Mouse (Mus musculus): ENCODE data around the gene Nell2. TPM values are rescaled to one million over a fixed set of nuclear protein-coding genes. Genes with fewer than 3 reads are reported as not detected.

The Nell2 gene
- polyA plus RNA-seq, 1 experiment: not detected

DNA sequence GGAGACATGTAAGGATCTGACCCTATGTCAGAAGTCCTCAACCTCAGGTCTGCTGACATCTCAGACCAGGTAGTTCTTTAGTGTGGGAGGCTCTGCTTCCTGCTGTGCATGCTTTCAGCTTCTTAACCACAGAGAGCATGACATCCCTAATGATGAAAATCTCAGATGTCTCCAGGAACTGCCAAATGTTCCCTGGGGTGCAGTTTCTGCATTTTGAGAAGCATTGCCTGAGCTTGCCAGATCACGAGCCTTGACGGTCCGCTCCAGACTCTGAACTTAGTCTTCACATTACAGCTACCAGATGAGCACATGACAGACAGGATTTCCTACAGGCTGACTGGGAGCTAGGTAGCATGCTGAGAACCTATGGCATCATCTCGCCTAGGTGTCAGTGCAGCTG, 39.2 kb downstream of the Nell2 start:
- Histone ChIP-seq H3K4me1 (ENCODE audit: control insufficient read depth, insufficient read depth, low read length) (no peaks in the 10 kb centered on the region), H3K27ac (ENCODE audit: insufficient read depth, low read depth, low read length) (no peak overlapping the region), H3K4me3 (ENCODE audit: insufficient read depth, low read depth, low read length) (no peak overlapping the region)
- no peak for TF ChIP-seq CTCF (IDR thresholded peaks at IDR 0.05; ENCODE audit: insufficient read depth, low read depth, low read length)
- TF ChIP-seq POLR2A (IDR thresholded peaks at IDR 0.05; ENCODE audit: insufficient read depth, low read depth, low read length): no peak
- 74% methylated on average over 4 of the region's 4 CpGs for WGBS

DNA sequence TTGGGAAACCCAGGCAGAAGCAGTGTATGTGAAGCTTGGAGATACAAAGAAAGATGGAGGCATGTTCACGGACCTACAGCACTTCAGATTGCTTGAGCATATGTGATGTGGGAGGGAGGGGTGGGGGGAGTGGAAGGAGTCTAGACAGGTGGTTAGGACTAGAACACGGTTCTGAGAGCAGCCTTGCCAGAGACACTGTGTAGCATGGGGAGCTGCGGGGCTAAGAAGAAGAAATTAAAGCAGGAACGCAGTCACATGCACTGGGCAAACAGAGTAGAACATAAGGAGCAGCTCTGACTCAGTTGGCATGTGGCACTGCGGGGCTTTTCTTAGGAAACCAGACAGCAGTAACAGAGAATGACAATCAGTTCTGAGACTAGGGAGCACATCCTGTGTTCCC, 40.4 kb downstream of the Nell2 start:
- WGBS: 82% methylated on average over 5 of the region's 5 CpGs
- Histone ChIP-seq H3K4me3 (ENCODE audit: insufficient read depth, low read depth, low read length) (no peak overlapping the region), H3K27ac (ENCODE audit: insufficient read depth, low read depth, low read length) (no peak overlapping the region), H3K4me1 (ENCODE audit: control insufficient read depth, insufficient read depth, low read length) (no peaks in the 10 kb centered on the region)
- TF ChIP-seq POLR2A (IDR thresholded peaks at IDR 0.05; ENCODE audit: insufficient read depth, low read depth, low read length) (no peak), CTCF (IDR thresholded peaks at IDR 0.05; ENCODE audit: insufficient read depth, low read depth, low read length) (no peak)

DNA sequence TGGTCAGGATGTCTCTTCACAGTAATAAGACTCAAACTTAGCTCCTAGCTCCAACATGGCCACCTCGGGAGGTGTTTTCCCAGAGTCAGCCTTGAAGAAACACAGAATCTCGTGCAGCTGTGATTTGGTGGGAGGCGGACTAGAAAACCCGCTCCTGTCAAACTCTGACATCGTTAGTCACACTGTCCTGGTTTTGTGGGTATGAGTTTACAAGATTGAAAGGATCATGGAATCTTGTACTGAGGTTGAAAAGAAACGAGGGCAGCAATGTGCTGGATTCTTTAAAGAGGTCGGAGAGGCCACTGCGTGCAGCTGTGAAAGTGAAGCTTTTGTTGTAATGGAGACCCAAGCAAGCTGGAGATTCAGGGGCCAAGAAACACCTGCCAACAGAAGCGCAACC, 46.4 kb downstream of the Nell2 start:
- 68% methylated on average over 9 of the region's 9 CpGs for WGBS
- Histone ChIP-seq H3K4me1 (ENCODE audit: control insufficient read depth, insufficient read depth, low read length) (no peaks in the 10 kb centered on the region), H3K4me3 (ENCODE audit: insufficient read depth, low read depth, low read length) (no peak overlapping the region), H3K27ac (ENCODE audit: insufficient read depth, low read depth, low read length) (no peak overlapping the region)
- TF ChIP-seq POLR2A (IDR thresholded peaks at IDR 0.05; ENCODE audit: insufficient read depth, low read depth, low read length): no peak

DNA sequence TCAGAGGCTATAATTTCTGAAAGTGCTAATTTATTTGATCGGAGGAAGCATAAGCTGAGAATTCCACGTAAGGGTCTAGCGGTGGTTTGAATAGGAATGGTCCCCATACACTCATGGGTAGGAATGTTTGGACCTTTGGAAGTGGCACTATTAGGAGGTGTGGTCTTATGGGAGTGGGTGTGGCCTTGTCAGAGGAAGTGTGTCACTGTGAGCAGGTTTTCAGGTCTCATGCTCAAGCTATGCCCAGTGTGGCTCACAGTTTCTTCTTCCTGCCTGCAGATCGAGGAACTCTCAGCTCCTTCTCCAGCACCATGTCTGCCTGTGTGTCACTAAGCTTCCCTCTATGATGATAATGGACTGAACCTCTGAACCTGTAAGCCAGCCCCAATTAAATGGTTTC, 46.8 kb downstream of the Nell2 start:
- no peak overlapping the region for H3K27ac ChIP-seq (ENCODE audit: insufficient read depth, low read depth, low read length)
- 74% methylated on average over 4 of the region's 4 CpGs for WGBS
- TF ChIP-seq POLR2A (IDR thresholded peaks at IDR 0.05; ENCODE audit: insufficient read depth, low read depth, low read length) (no peak), CTCF (IDR thresholded peaks at IDR 0.05; ENCODE audit: insufficient read depth, low read depth, low read length) (no peak)
- no peak overlapping the region for H3K4me3 ChIP-seq (ENCODE audit: insufficient read depth, low read depth, low read length)
- no peaks in the 10 kb centered on the region for H3K4me1 ChIP-seq (ENCODE audit: control insufficient read depth, insufficient read depth, low read length)

DNA sequence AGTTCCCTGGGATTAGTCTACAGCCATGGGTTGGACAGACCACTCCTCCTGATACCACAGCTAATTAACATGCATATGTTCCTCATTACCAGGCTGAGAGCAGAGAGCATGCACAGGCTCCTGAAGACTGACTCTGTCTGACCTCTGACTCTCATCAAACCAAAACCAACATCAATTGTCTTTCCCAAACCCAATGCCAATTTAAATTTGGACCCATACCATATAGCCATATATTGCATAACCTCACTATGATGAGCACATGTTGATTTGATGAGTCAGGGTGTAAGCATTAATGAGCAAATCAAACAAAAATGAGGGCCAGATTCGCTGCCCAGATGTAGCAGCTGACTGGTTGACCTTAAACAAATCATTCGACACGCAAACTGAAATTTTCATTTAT, 51.9 kb downstream of the Nell2 start:
- H3K4me3 ChIP-seq (ENCODE audit: insufficient read depth, low read depth, low read length): no peak overlapping the region
- H3K27ac ChIP-seq (ENCODE audit: insufficient read depth, low read depth, low read length): no peak overlapping the region
- no peak for TF ChIP-seq CTCF (IDR thresholded peaks at IDR 0.05; ENCODE audit: insufficient read depth, low read depth, low read length)
- 94% methylated on average over 3 of the region's 3 CpGs for WGBS
- H3K4me1 ChIP-seq (ENCODE audit: control insufficient read depth, insufficient read depth, low read length): no peaks in the 10 kb centered on the region

DNA sequence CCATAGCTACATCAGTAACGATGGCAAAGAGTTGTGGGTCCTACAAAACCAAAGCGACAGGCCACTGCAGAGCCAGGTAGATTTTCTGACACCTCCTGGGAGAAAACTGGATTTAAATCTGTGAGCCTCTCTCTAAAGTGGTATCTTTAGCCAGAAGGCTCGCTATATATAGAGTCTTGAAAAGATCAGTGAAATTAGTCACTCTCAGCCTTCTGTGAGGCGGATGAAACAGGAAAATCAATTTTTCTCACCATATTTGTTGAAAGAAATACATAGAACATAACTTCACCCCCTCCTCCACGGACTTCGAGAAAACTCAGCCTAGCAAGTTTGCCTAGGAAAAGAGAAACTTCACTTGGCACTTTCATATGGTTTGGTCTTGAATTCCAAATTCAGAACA, 54.4 kb downstream of the Nell2 start:
- Histone ChIP-seq H3K27ac (ENCODE audit: insufficient read depth, low read depth, low read length) (no peak overlapping the region), H3K4me3 (ENCODE audit: insufficient read depth, low read depth, low read length) (no peak overlapping the region), H3K4me1 (ENCODE audit: control insufficient read depth, insufficient read depth, low read length) (no peaks in the 10 kb centered on the region)
- WGBS: 82% methylated on average over 6 of the region's 6 CpGs
- TF ChIP-seq POLR2A (IDR thresholded peaks at IDR 0.05; ENCODE audit: insufficient read depth, low read depth, low read length) (no peak), CTCF (IDR thresholded peaks at IDR 0.05; ENCODE audit: insufficient read depth, low read depth, low read length) (no peak)

DNA sequence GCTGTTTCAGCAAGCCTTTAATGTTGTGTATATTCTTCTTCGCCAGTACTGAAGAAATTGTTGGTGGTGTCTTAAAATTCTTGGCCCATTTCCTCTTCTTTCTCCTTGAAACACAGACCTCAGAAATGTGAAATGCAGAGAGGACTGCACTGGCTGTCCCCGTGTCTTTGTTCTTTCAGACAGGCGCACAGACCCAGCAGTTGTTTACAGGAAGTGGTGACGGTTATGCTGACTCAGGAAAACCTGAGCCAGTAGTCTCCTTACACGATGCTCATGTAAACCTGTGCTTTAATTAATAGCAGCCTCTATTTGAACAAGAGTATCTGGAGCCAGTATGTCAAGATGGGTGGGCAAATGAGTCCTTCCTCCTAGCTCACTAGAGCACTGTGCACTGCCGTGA, 61.2 kb downstream of the Nell2 start:
- H3K4me1 ChIP-seq (ENCODE audit: control insufficient read depth, insufficient read depth, low read length): no peaks in the 10 kb centered on the region
- WGBS: 58% methylated on average over 6 of the region's 6 CpGs
- no peak overlapping the region for H3K27ac ChIP-seq (ENCODE audit: insufficient read depth, low read depth, low read length)
- no peak for TF ChIP-seq POLR2A (IDR thresholded peaks at IDR 0.05; ENCODE audit: insufficient read depth, low read depth, low read length)
- no peak for TF ChIP-seq CTCF (IDR thresholded peaks at IDR 0.05; ENCODE audit: insufficient read depth, low read depth, low read length)
- no peak overlapping the region for H3K4me3 ChIP-seq (ENCODE audit: insufficient read depth, low read depth, low read length)

DNA sequence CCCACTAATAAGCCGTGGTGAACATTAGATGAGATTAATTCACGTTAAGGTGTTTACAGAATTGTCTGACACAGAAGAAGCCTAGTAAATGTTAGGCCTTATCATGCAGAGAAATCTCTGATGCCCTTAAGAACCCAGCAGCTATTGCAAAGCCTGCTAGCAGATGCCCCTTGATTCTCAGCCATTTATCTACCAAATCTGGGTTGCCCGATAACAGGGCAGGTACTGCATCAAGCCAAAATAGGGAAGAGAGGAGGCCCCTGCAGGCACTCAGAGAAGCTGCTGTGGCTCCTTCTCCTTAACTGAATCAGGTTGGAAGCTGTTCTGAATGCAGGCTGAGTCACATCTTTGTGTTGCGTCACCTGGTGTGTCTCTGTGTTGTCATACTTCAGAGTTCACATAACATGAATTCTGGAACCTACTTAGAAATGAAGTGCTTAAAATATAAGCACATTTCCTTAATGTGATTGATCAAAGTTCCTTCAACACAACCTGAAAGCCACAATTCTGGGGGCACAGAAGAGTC, 68.3 kb downstream of the Nell2 start:
- 90% methylated on average over 4 of the region's 4 CpGs for WGBS
- no peaks in the 10 kb centered on the region for H3K4me1 ChIP-seq (ENCODE audit: control insufficient read depth, insufficient read depth, low read length)
- H3K4me3 ChIP-seq (ENCODE audit: insufficient read depth, low read depth, low read length): no peak overlapping the region
- no peak overlapping the region for H3K27ac ChIP-seq (ENCODE audit: insufficient read depth, low read depth, low read length)
- TF ChIP-seq POLR2A (IDR thresholded peaks at IDR 0.05; ENCODE audit: insufficient read depth, low read depth, low read length): no peak
- no peak for TF ChIP-seq CTCF (IDR thresholded peaks at IDR 0.05; ENCODE audit: insufficient read depth, low read depth, low read length)

DNA sequence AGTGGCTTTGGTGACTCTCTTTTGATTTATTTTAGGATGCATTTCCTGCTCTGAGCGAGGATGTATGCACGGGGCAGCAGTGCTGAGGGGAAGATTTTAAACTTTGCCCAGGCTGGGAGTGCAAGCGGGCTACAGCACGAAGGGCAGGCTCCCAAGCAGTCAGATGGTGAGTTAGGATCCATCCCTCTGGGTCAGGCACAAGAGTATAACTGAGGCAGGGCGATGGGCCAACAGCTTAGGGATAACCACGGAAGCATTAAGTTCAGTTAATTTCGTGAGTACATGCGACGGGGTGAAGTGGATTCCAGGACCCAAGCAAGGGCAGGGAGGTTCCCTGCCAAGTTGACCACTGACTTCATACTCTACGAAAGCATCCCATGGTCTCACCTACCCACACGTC, 83.8 kb downstream of the Nell2 start:
- no peak overlapping the region for H3K4me3 ChIP-seq (ENCODE audit: insufficient read depth, low read depth, low read length)
- H3K27ac ChIP-seq (ENCODE audit: insufficient read depth, low read depth, low read length): no peak overlapping the region
- no peaks in the 10 kb centered on the region for H3K4me1 ChIP-seq (ENCODE audit: control insufficient read depth, insufficient read depth, low read length)
- TF ChIP-seq CTCF (IDR thresholded peaks at IDR 0.05; ENCODE audit: insufficient read depth, low read depth, low read length): no peak
- TF ChIP-seq POLR2A (IDR thresholded peaks at IDR 0.05; ENCODE audit: insufficient read depth, low read depth, low read length): no peak
- 90% methylated on average over 11 of the region's 11 CpGs for WGBS

DNA sequence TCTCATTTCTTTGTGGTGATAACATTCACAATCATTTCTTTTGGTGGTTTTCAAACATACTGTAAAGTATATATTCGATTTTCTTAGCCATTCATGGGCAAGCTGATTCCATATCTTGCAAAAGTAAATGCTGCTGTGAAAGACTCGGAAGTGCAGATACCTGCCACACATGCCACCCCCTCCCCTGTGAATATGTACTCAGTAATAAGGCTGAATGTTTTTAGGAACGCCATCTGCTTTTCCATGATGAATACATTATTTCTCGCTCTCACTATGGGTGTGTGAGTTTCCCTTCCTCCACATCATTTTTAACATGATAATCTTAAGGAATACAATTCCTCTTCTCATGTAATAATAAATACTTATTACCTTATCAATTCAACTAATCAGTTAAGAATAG, 90.6 kb downstream of the Nell2 start:
- WGBS: 93% methylated on average over 4 of the region's 4 CpGs
- H3K27ac ChIP-seq (ENCODE audit: insufficient read depth, low read depth, low read length): no peak overlapping the region
- TF ChIP-seq CTCF (IDR thresholded peaks at IDR 0.05; ENCODE audit: insufficient read depth, low read depth, low read length): no peak
- no peak for TF ChIP-seq POLR2A (IDR thresholded peaks at IDR 0.05; ENCODE audit: insufficient read depth, low read depth, low read length)
- H3K4me1 ChIP-seq (ENCODE audit: control insufficient read depth, insufficient read depth, low read length): no peaks in the 10 kb centered on the region
- H3K4me3 ChIP-seq (ENCODE audit: insufficient read depth, low read depth, low read length): no peak overlapping the region

All from olfactory bulb, adult 2 months (tissue).